Mouse (Mus musculus): ENCODE results near the gene Ugt1a6b. TPM values are rescaled to one million over a fixed set of nuclear protein-coding genes. Genes with fewer than 3 reads are reported as not detected.

Ugt1a6b gene
- polyA plus RNA-seq, 1 experiment from 2014 or later = 3.7 TPM

DNA sequence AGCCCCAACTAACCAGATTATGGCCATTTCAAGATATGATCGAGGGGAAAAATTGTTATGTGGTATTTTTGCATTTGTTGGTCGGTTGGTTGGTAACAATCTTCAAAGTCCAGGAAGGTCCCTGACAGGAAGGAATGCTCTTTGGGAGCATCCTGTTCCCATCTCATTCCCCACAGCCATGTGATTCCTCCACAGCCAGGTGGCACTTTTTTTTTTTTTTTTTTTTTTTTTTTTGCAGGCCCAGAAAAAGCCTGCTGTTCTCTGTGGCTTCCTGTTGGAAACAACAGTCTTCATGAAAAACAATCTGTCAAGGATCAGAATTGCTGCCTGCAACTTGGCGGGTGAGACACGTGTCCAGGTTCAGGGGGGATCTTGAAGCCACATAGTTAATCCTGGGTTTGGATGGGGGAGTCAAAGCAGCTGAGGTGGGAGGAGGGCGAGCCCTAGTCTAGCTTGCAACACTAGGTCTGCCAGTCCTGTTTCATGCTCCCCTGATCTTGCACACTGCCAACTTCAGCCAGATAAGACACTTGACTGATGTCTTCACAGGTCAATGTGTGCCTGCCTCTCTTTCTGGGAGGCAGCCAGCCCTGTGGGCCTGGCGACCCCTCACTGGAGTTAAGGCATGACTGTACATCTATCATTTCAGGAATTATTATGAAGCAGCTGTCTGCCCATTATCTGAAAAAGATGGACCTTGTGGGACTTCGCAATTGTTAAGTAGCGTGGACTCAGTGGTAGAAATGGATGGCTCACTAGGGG, 156.0 kb downstream of the Ugt1a6b start:
- Histone ChIP-seq H3K27me3 (no peaks in the 10 kb centered on the region), H3K9ac (no peak overlapping the region), H3K4me3 (replicated peaks) (no peak overlapping the region), H3K4me2 (replicated peaks) (no peak overlapping the region), H3K9me3 (replicated peaks) (peaks cover 10% of the 10 kb centered on the region; the same call in 1 of the 2 replicates), H3K36me3 (peaks cover 47% of the 10 kb centered on the region), H3K27ac (replicated peaks) (peak overlapping the region; percentile 4; the same call in 1 of the 2 replicates), H3K4me1 (peaks cover 9% of the 10 kb centered on the region)
- ATAC-seq (ENCODE audit: insufficient number of reproducible peaks, low FRiP score, low TSS enrichment, low read depth) = no peak
- 70% methylated on average over 8 of the region's 8 CpGs for whole genome bisulfite sequencing

DNA sequence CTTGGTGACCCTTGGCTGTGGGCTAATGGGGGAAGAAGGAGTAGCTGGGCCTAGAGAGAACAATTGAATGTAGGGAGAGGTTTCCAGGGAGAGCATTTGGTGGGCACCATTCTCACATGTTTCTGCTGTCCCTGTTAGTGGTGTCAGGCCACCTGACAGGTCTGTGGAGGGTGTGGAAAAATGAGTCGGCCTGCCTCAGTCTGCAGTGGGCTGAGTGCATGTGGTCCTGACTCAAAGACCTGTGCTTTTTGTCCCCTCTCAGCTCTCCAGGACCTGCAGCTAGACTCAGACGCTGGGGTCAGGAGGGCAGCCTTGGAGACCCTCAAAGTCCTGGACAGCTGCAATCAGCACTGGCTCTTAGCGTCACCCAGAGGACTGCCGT, 156.6 kb downstream of the Ugt1a6b start:
- no peak overlapping the region; the same call in 1 of the 2 replicates for H3K27ac ChIP-seq (replicated peaks)
- H3K36me3 ChIP-seq = peaks cover 53% of the 10 kb centered on the region
- no peak overlapping the region for H3K4me2 ChIP-seq (replicated peaks)
- no peaks in the 10 kb centered on the region for H3K27me3 ChIP-seq
- 73% methylated on average over 4 of the region's 4 CpGs for WGBS
- no peak for ATAC-seq (ENCODE audit: insufficient number of reproducible peaks, low FRiP score, low TSS enrichment, low read depth)
- peaks cover 9% of the 10 kb centered on the region for H3K4me1 ChIP-seq
- peaks cover 6% of the 10 kb centered on the region; the same call in 1 of the 2 replicates for H3K9me3 ChIP-seq (replicated peaks)
- H3K4me3 ChIP-seq (replicated peaks) = no peak overlapping the region
- H3K9ac ChIP-seq = no peak overlapping the region

DNA sequence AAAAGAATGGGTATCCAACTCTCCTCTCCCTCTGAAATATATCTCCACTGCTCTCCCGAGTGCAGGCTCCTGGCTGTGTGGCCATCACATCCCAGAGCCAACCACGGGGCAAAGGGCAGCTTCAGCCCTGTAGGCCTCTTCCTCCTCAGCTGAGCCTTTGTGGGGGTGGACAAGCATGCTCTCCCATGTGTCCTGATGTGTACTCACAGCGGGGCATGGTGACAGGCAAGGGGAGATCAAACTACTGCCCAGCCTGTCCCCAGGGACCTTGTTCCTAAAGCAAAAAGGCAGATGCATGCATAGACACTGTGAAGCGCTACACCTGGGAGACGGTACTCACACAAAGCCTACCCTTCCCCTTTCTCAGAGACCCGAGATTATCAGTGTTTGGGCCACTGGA, 157.1 kb downstream of the Ugt1a6b start:
- WGBS = 77% methylated on average over 6 of the region's 6 CpGs
- ATAC-seq (ENCODE audit: insufficient number of reproducible peaks, low FRiP score, low TSS enrichment, low read depth) = peak; percentile 4; the same call in 1 of the 2 replicates

DNA sequence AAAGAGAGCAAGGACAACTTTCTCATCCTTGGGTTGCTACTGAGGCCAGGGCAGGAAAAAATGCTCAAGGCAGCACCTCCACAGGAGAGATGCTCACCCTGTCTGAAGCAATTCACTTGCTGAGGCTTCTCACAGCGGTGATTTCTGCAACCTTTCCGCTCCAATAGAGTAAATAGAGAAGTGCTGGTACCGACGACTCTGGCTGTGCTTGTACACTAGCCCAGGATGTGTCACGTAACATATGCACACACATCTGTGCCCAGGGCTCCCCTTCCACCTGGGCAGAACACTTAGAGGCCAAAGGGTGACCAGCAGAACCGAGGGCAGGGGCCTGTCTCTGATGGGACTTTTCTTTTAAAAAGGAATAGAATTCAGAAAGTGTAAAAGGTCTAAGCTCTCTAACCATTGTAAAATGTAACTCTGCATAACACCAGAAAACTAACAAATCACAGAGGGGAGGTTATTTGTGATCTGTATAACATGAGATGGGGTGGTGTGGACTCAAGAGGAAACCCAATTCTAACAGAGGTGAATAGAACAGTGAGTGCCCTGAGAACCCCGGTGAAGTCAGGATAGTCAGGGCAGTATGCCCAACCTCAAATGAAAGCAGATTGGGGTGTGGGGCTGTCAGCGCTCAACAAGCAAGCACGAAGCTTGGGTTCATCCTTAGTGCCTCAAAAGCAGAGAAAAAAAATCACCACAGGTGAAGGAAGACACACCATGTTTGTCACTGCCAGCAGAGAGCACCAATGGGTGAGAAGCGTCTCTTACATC, 157.7 kb downstream of the Ugt1a6b start:
- 83% methylated on average over 10 of the region's 10 CpGs for WGBS
- H3K4me3 ChIP-seq (replicated peaks) = no peak overlapping the region
- H3K36me3 ChIP-seq = peaks cover 65% of the 10 kb centered on the region
- no peak overlapping the region for H3K27ac ChIP-seq (replicated peaks)
- no peak for ATAC-seq (ENCODE audit: insufficient number of reproducible peaks, low FRiP score, low TSS enrichment, low read depth)
- H3K27me3 ChIP-seq = no peaks in the 10 kb centered on the region
- peaks cover 9% of the 10 kb centered on the region for H3K4me1 ChIP-seq
- no peak overlapping the region for H3K9ac ChIP-seq
- H3K9me3 ChIP-seq (replicated peaks) = no peaks in the 10 kb centered on the region; the same call in 1 of the 2 replicates
- H3K4me2 ChIP-seq (replicated peaks) = no peak overlapping the region

More for the DNA sequence above, 157.1 kb downstream of the Ugt1a6b start:
- Histone ChIP-seq H3K27me3 (no peaks in the 10 kb centered on the region), H3K9ac (no peak overlapping the region), H3K4me1 (peaks cover 9% of the 10 kb centered on the region), H3K36me3 (peaks cover 58% of the 10 kb centered on the region), H3K4me2 (replicated peaks) (no peak overlapping the region), H3K27ac (replicated peaks) (no peak overlapping the region), H3K9me3 (replicated peaks) (peaks cover 2% of the 10 kb centered on the region; the same call in 1 of the 2 replicates), H3K4me3 (replicated peaks) (no peak overlapping the region)

DNA sequence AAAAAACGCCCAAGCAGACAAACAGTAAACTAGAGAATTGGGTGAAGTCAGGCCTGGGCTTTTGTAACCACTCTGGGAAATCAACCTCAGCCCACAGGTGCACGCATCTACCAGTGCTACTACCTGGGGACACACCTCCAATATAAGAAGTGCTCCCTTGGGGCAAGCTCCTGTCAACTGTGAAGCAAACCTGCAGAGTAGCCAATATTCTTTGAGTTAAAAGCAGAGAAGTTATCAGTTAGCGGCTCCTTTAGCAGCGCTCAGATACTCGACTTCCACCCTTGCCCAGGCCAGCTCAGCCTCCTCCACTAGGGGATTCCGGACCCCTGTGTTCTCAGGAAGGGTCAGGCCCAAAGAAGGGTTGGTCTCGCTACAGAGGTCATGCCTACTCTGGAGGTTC, 158.7 kb downstream of the Ugt1a6b start:
- 0 out of 2 replicates have a peak, but pooled peaks have one; percentile 3 for ATAC-seq (ENCODE audit: insufficient number of reproducible peaks, low FRiP score, low TSS enrichment, low read depth)
- 85% methylated on average over 7 of the region's 7 CpGs for WGBS
- H3K4me2 ChIP-seq (replicated peaks) = no peak overlapping the region

DNA sequence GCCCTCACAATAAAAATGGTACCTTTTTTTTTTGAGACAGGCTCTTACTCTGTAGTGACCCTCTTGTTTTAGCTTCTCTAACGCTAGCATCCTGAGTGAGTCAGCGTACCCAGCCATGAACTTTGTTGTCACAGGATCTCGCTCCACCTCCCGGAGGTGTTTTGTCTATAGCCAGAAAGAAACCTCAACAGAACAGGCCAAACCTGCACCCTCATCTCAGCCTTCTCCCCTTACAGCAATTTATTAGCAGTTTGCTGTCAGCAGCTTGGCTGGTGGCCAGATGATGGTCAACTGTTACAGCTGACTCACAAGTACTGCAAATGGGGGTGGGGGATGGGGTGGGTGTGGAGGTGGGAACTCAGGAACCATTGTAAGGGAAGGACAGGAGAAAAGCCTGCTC, 159.2 kb downstream of the Ugt1a6b start:
- 66% methylated on average over 4 of the region's 4 CpGs for WGBS
- Histone ChIP-seq H3K4me3 (replicated peaks) (no peak overlapping the region), H3K4me1 (peaks cover 9% of the 10 kb centered on the region), H3K27me3 (no peaks in the 10 kb centered on the region), H3K9ac (no peak overlapping the region), H3K9me3 (replicated peaks) (no peaks in the 10 kb centered on the region; the same call in 1 of the 2 replicates), H3K36me3 (peaks cover 79% of the 10 kb centered on the region), H3K27ac (replicated peaks) (peak overlapping the region; percentile 0; the same call in 1 of the 2 replicates), H3K4me2 (replicated peaks) (no peak overlapping the region)
- peak; percentile 20 for ATAC-seq (ENCODE audit: insufficient number of reproducible peaks, low FRiP score, low TSS enrichment, low read depth)

More for the DNA sequence above, 158.7 kb downstream of the Ugt1a6b start:
- Histone ChIP-seq H3K9ac (no peak overlapping the region), H3K9me3 (replicated peaks) (no peaks in the 10 kb centered on the region; the same call in 1 of the 2 replicates), H3K27me3 (no peaks in the 10 kb centered on the region), H3K4me1 (peaks cover 9% of the 10 kb centered on the region), H3K4me3 (replicated peaks) (no peak overlapping the region), H3K27ac (replicated peaks) (peak overlapping the region; percentile 0; the same call in 1 of the 2 replicates), H3K36me3 (peaks cover 74% of the 10 kb centered on the region)

DNA sequence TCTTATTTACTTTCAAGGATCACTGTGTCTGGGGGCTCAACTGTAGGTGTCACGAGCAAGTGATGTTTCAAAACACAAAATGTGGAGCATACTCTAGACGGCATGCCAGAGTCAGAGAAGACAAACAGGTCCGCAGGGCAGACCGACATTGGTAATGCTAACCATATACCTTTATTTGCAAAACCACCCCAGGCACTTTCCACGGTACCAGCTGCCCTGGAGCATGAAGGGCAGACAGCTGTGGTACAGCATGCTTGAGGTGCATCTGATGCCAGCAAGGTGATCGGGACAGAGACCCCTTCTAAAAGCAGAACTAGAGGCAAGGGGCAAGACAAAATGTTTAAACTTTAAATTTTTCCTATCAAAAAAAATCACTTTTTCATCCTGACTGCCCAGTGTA, 159.9 kb downstream of the Ugt1a6b start:
- H3K27ac ChIP-seq (replicated peaks) = 0 out of 2 replicates have a peak overlapping the region, but pooled peaks have one; percentile 0
- no peaks in the 10 kb centered on the region for H3K27me3 ChIP-seq
- ATAC-seq (ENCODE audit: insufficient number of reproducible peaks, low FRiP score, low TSS enrichment, low read depth) = no peak
- WGBS = 65% methylated on average over 6 of the region's 6 CpGs
- H3K9me3 ChIP-seq (replicated peaks) = no peaks in the 10 kb centered on the region; the same call in 1 of the 2 replicates
- H3K4me1 ChIP-seq = peaks cover 9% of the 10 kb centered on the region
- H3K4me2 ChIP-seq (replicated peaks) = no peak overlapping the region
- H3K4me3 ChIP-seq (replicated peaks) = no peak overlapping the region
- no peak overlapping the region for H3K9ac ChIP-seq
- H3K36me3 ChIP-seq = peaks cover 86% of the 10 kb centered on the region

DNA sequence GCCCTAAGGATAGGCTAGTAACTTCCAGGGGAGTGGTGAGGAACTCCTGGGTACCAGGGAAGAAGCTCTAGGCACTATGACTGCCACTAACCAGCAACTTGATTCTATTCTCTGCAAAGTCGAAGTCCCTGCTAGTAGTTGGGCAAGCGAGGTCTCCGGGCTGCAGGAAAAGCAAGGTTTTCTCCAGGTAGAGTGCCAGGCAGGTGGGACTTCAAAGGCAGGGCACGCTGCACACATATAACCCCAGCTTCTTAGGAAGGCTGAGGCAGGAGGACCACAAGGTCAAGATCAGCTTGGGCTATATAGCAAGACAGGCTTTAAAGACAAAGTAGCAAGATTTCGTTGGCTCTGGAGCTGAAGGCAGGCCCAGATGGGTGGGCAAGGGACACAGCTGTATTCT, 160.7 kb downstream of the Ugt1a6b start:
- H3K4me1 ChIP-seq = peaks cover 9% of the 10 kb centered on the region
- no peaks in the 10 kb centered on the region for H3K27me3 ChIP-seq

DNA sequence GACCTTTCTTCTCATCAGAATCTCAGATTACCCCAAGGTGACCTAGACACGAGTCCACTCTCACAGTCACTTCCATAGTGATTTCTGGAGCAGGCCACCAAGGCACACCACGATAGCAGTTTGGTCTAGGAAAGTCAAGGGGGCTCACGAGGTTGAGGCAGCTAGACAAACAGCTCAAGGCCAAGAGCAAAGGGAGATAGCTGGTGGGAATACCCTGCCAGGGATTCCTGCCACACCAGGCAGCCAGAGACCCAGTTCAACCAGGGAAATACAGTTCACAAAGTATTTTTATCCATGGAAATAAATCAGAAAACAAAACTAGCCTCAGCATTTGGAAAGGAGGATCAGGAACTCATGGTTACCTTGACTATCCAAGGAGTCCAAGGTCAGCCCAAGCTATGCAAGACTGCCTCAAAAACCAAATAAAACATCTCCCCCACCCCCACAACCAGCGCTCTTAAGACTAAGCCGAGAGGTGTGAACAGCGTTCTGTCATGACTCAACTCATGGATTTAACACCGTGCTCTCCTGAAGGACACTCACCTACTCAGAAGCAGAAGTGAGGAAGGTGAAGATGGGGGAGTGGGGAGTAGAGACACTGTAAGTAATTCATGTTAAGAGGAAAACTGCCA, 161.3 kb downstream of the Ugt1a6b start:
- Histone ChIP-seq H3K4me3 (replicated peaks) (no peak overlapping the region), H3K4me2 (replicated peaks) (no peak overlapping the region), H3K27me3 (no peaks in the 10 kb centered on the region), H3K27ac (replicated peaks) (no peak overlapping the region), H3K36me3 (peaks cover 100% of the 10 kb centered on the region), H3K4me1 (peaks cover 5% of the 10 kb centered on the region), H3K9ac (no peak overlapping the region), H3K9me3 (replicated peaks) (no peaks in the 10 kb centered on the region; the same call in 1 of the 2 replicates)
- no peak for ATAC-seq (ENCODE audit: insufficient number of reproducible peaks, low FRiP score, low TSS enrichment, low read depth)
- WGBS = 90% methylated on average over 7 of the region's 7 CpGs

More for the DNA sequence above, 160.7 kb downstream of the Ugt1a6b start:
- WGBS = 89% methylated on average over 5 of the region's 5 CpGs
- no peaks in the 10 kb centered on the region; the same call in 1 of the 2 replicates for H3K9me3 ChIP-seq (replicated peaks)
- no peak for ATAC-seq (ENCODE audit: insufficient number of reproducible peaks, low FRiP score, low TSS enrichment, low read depth)
- H3K4me3 ChIP-seq (replicated peaks) = no peak overlapping the region
- no peak overlapping the region for H3K9ac ChIP-seq
- H3K27ac ChIP-seq (replicated peaks) = no peak overlapping the region
- peaks cover 95% of the 10 kb centered on the region for H3K36me3 ChIP-seq
- H3K4me2 ChIP-seq (replicated peaks) = no peak overlapping the region

DNA sequence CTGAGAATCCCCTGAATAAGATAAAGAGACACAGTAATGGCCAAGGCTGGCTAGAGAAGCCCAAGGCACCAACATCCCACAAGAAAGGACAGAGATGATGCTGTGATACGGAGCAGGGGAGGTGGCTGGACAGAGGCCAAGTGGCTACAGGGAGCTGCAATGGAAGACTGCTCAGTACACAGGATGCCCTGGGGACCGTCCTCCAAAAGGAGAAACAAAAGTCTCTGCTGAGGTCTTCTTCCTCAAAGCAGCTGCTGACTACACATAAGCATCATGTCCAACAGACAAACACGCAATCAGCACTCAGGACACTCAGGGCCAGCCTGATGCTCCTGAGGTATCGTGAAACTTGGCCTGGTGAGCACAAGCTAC, 161.8 kb downstream of the Ugt1a6b start:
- no peak overlapping the region for H3K9ac ChIP-seq
- H3K27me3 ChIP-seq = no peaks in the 10 kb centered on the region
- no peak overlapping the region for H3K4me3 ChIP-seq (replicated peaks)
- H3K9me3 ChIP-seq (replicated peaks) = no peaks in the 10 kb centered on the region; the same call in 1 of the 2 replicates
- ATAC-seq (ENCODE audit: insufficient number of reproducible peaks, low FRiP score, low TSS enrichment, low read depth) = no peak
- H3K27ac ChIP-seq (replicated peaks) = no peak overlapping the region
- no peak overlapping the region for H3K4me2 ChIP-seq (replicated peaks)
- WGBS = 80% methylated on average over 4 of the region's 4 CpGs
- peaks cover 100% of the 10 kb centered on the region for H3K36me3 ChIP-seq
- peaks cover 4% of the 10 kb centered on the region for H3K4me1 ChIP-seq

DNA sequence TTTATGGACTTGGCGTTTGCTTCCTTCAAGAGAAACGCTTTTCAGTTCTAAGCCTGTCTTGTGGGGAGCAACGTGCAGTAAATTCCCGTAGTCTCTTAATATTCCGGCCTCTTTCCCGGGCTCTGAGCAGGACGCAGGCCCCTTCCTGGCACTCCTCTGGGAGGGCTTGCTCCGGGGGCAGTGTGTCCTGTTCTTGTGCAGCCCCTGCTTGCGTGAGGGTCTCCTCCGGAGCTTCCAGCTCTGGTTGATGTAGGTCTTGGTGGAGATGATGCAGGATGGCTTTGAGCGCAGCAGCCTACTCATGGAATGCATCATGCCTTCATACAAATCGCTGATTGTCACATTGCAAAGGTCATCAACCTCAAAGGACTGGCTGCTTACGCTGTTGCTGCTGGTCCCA, 163.1 kb downstream of the Ugt1a6b start:
- WGBS = 89% methylated on average over 13 of the region's 13 CpGs
- no peaks in the 10 kb centered on the region; the same call in 1 of the 2 replicates for H3K9me3 ChIP-seq (replicated peaks)
- H3K4me2 ChIP-seq (replicated peaks) = no peak overlapping the region
- no peaks in the 10 kb centered on the region for H3K27me3 ChIP-seq
- ATAC-seq (ENCODE audit: insufficient number of reproducible peaks, low FRiP score, low TSS enrichment, low read depth) = no peak
- no peak overlapping the region for H3K4me3 ChIP-seq (replicated peaks)
- peaks cover 4% of the 10 kb centered on the region for H3K4me1 ChIP-seq
- H3K9ac ChIP-seq = no peak overlapping the region
- peaks cover 90% of the 10 kb centered on the region for H3K36me3 ChIP-seq
- no peak overlapping the region for H3K27ac ChIP-seq (replicated peaks)
